Mouse (Mus musculus): ENCODE results near the gene Gtf2h5.

DNA sequence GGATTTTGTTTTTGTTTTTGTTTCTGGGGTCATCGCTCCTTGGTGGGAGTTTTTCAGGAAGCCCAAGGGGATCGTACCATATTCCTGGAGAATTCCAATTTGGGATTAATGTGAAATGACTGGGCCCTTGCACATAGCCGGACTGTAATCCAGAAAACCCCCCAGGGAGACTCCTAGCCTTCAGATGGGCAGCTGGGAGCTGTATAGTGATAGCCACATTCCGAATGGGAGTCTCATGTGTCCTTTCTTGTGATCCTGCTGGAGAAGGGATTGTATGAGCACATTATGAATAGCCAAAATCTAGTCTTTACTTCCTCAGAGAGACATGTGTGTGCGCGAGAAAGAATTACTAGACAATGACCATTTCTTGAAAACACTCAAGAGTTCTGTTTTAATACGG is 28.6 kb downstream of the Gtf2h5 start:
- TF ChIP-seq ZNF384 (IDR thresholded peaks at IDR 0.05; ENCODE audit: low read depth, low read length) (no peak), MAFK (IDR thresholded peaks at IDR 0.05; ENCODE audit: insufficient read depth, low read depth, low read length) (no peak), HCFC1 (IDR thresholded peaks at IDR 0.05; ENCODE audit: borderline replicate concordance, insufficient read depth, low read length) (no peak), ZC3H11A (IDR thresholded peaks at IDR 0.05; ENCODE audit: borderline replicate concordance, low read depth, low read length) (no peak), CHD2 (IDR thresholded peaks at IDR 0.05; ENCODE audit: low read depth, low read length) (no peak)
